ENCODE assay signal across 14 mouse cellular contexts in the genomic region with DNA sequence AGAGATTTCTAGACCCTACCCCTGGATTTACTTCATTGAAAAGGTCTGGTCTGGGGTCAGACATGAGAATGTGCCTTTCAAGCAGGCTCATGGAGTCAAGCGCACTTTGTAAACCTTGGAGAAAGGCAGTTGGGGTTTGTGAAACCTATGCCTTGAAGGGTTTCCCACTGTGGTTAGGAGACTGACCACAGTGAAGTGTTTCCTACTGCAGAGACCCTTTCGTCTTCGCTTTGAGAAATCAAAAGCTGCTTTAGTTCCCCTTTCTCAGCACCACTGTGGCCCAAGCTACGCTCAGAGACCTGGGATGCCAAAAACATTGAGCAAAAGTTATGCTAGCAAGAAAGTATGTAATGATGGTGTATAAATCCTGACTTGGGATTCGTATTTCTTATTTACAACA.
"Had no signal": no experiment of that assay in that cellular context is flagged by ENCODE, and none has a peak within 500 bp of the region (broad histone marks: within the 10 kb centered on the region; RNA-seq: fewer than 3 reads in every experiment).

No protein-coding gene starts in this region.

- H3K27me3 ChIP-seq: intestine, embryonic 15.5 days; kidney, embryonic 15.5 days; limb, embryonic 13.5 days; liver, embryonic 13.5 days had no signal

- H3K36me3 ChIP-seq: intestine, embryonic 15.5 days; kidney, embryonic 15.5 days; limb, embryonic 13.5 days; liver, embryonic 13.5 days had no signal

- DNase-seq: kidney, adult 2 months; kidney, postnatal 14 days; left cerebral cortex, postnatal 4 days; liver, embryonic 13.5 days; lung, embryonic 14.5 days; lung, postnatal 10 days; lung, postnatal 4 days; midbrain, embryonic 14.5 days; retina, postnatal 1 day; thymus, postnatal 36 days had no signal

- H3K9me3 ChIP-seq: intestine, embryonic 15.5 days; kidney, embryonic 15.5 days; limb, embryonic 13.5 days; liver, embryonic 13.5 days had no signal

- ATAC-seq: intestine, embryonic 15.5 days had no signal

- H3K4me2 ChIP-seq: intestine, embryonic 15.5 days; kidney, embryonic 15.5 days; limb, embryonic 13.5 days; liver, embryonic 13.5 days; lung, embryonic 14.5 days had no signal

- H3K4me1 ChIP-seq: intestine, embryonic 15.5 days; kidney, embryonic 15.5 days; liver, embryonic 13.5 days had no signal

- H3K9ac ChIP-seq: intestine, embryonic 15.5 days; kidney, embryonic 15.5 days; limb, embryonic 13.5 days; liver, embryonic 13.5 days; lung, embryonic 14.5 days had no signal

- H3K4me3 ChIP-seq: intestine, embryonic 15.5 days; kidney, embryonic 15.5 days; limb, embryonic 13.5 days; liver, embryonic 13.5 days; myocyte had no signal

- H3K27ac ChIP-seq: intestine, embryonic 15.5 days; kidney, embryonic 15.5 days; limb, embryonic 13.5 days; liver, embryonic 13.5 days had no signal
